Mouse (Mus musculus) CH12.LX (cell line): ENCODE results near the gene Tcp11l2. TPM values are rescaled to one million over a fixed set of nuclear protein-coding genes. Genes with fewer than 3 reads are reported as not detected.

ENCODE experiments used
- DNase-seq: peaks from one replicate; pipeline ENCODE4 v3.0.0-alpha.2; 2013; ENCODE audit errors: extremely low read depth
- H3K27ac ChIP-seq: 2 replicates; pipeline ENCODE4 v1.5.1; 2012; ENCODE audit warnings: low read depth, mild to moderate bottlenecking, control low read depth, moderate library complexity; ENCODE audit not compliant: insufficient read depth
- H3K27me3 ChIP-seq: replicated peaks from 2 replicates; pipeline ENCODE3; 2012; ENCODE audit warnings: inconsistent platforms
- H3K36me3 ChIP-seq, 2 experiments: replicated peaks in 1 of 2; 2 replicates each; pipeline versions ENCODE3 to v1.6.1; 2012; ENCODE audit warnings: inconsistent platforms in 1 of 2, low read length in 1 of 2, mild to moderate bottlenecking in 1 of 2, mixed read lengths in 1 of 2, moderate library complexity in 1 of 2; ENCODE audit not compliant: control insufficient read depth in 1 of 2, insufficient read depth in 1 of 2
- H3K4me1 ChIP-seq, 2 experiments: 2 replicates each; pipeline ENCODE4 v1.6.1; 2012; ENCODE audit warnings: inconsistent platforms in 1 of 2, moderate library complexity in 1 of 2; ENCODE audit not compliant: insufficient read depth in 2 of 2, control insufficient read depth in 1 of 2
- H3K4me2 ChIP-seq: 2 replicates; pipeline ENCODE4 v1.6.1; 2012; ENCODE audit warnings: low read depth, mild to moderate bottlenecking, control low read depth; ENCODE audit not compliant: poor library complexity, insufficient read depth, severe bottlenecking
- H3K4me3 ChIP-seq, 3 experiments: fragments of 150-350 bp in 1 of 3; sonication (generic) in 1 of 3; replicated peaks in 1 of 3; 2 replicates each; pipeline versions ENCODE3 to v1.5.1; 2011 to 2012; ENCODE audit warnings: low read depth in 2 of 3, low read length in 2 of 3, mild to moderate bottlenecking in 2 of 3, moderate library complexity in 2 of 3, control low read depth in 1 of 3, improper control_type of control experiment in 1 of 3, inconsistent platforms in 1 of 3, mixed read lengths in 1 of 3; ENCODE audit not compliant: poor library complexity in 1 of 3
- H3K79me2 ChIP-seq: replicated peaks from 2 replicates; pipeline ENCODE4 v1.6.1; 2012; ENCODE audit warnings: mild to moderate bottlenecking, moderate library complexity; ENCODE audit not compliant: control insufficient read depth, poor library complexity, insufficient read depth, severe bottlenecking; ENCODE audit errors: extremely low read depth
- H3K9ac ChIP-seq: 2 replicates; pipeline ENCODE4 v1.6.1; 2012; ENCODE audit warnings: low read depth, mild to moderate bottlenecking, control low read depth, moderate library complexity; ENCODE audit not compliant: insufficient read depth
- H3K9me3 ChIP-seq: replicated peaks from 2 replicates; pipeline ENCODE3; 2012; ENCODE audit warnings: low read length, inconsistent platforms, mixed read lengths
- ELF1 ChIP-seq: IDR thresholded peaks from 2 replicates; pipeline ENCODE4 v1.6.1; 2014; ENCODE audit warnings: low read depth, mild to moderate bottlenecking, inconsistent platforms, low read length, improper control_type of control experiment
- GABPA ChIP-seq: IDR thresholded peaks from 2 replicates; pipeline ENCODE4 v1.6.1; 2012; ENCODE audit warnings: low read depth, low read length, improper control_type of control experiment, inconsistent platforms; ENCODE audit not compliant: insufficient replicate concordance
- IRF4 ChIP-seq: IDR thresholded peaks from 2 replicates; pipeline ENCODE4 v1.6.1; 2014; ENCODE audit warnings: low read depth, mild to moderate bottlenecking, inconsistent platforms, low read length, improper control_type of control experiment
- JUND ChIP-seq: conservative IDR thresholded peaks from 2 replicates; pipeline ENCODE4 v1.6.1; 2011; ENCODE audit warnings: low read depth, low read length, improper control_type of control experiment
- MAFK ChIP-seq: IDR thresholded peaks from 2 replicates; pipeline ENCODE4 v1.6.1; 2011; ENCODE audit warnings: low read length, improper control_type of control experiment; ENCODE audit not compliant: insufficient replicate concordance
- MAZ ChIP-seq: IDR thresholded peaks from 2 replicates; pipeline ENCODE4 v1.6.1; 2012; ENCODE audit warnings: low read depth, mild to moderate bottlenecking, inconsistent platforms, low read length, improper control_type of control experiment, moderate library complexity
- MEF2A ChIP-seq: IDR thresholded peaks from 2 replicates; pipeline ENCODE4 v1.6.1; 2014; ENCODE audit warnings: low read depth, mild to moderate bottlenecking, inconsistent platforms, low read length, improper control_type of control experiment, borderline replicate concordance
- MXI1 ChIP-seq: IDR thresholded peaks from 2 replicates; pipeline ENCODE4 v1.6.1; 2011; ENCODE audit warnings: mild to moderate bottlenecking, low read depth, low read length, improper control_type of control experiment
- MYC ChIP-seq: IDR thresholded peaks from 2 replicates; pipeline ENCODE4 v1.6.1; 2011; ENCODE audit warnings: low read depth, mild to moderate bottlenecking, improper control_type of control experiment, low read length
- NRF1 ChIP-seq: IDR thresholded peaks from 2 replicates; pipeline ENCODE4 v1.6.1; 2014; ENCODE audit warnings: low read depth, mild to moderate bottlenecking, inconsistent platforms, low read length, improper control_type of control experiment, moderate library complexity
- POLR2AphosphoS2 ChIP-seq: IDR thresholded peaks from 2 replicates; pipeline ENCODE4 v1.6.1; 2011; ENCODE audit warnings: low read depth, low read length, improper control_type of control experiment
- RAD21 ChIP-seq: IDR thresholded peaks from 2 replicates; pipeline ENCODE4 v1.6.1; 2011; ENCODE audit warnings: low read depth, mild to moderate bottlenecking, low read length, improper control_type of control experiment, moderate library complexity
- SIN3A ChIP-seq: IDR thresholded peaks from 2 replicates; pipeline ENCODE4 v1.6.1; 2012; ENCODE audit warnings: low read length, improper control_type of control experiment, inconsistent platforms
- TBP ChIP-seq: conservative IDR thresholded peaks from 2 replicates; pipeline ENCODE4 v1.6.1; 2011; ENCODE audit warnings: low read depth, low read length, improper control_type of control experiment
- USF2 ChIP-seq: conservative IDR thresholded peaks from 2 replicates; pipeline ENCODE4 v1.6.1; 2011; ENCODE audit warnings: low read depth, low read length, improper control_type of control experiment
- ZMIZ1 ChIP-seq: IDR thresholded peaks from 2 replicates; pipeline ENCODE4 v1.6.1; 2012; ENCODE audit warnings: low read depth, mild to moderate bottlenecking, inconsistent platforms, low read length, improper control_type of control experiment
- ZNF384 ChIP-seq: IDR thresholded peaks from 2 replicates; pipeline ENCODE4 v1.6.1; 2012; ENCODE audit warnings: low read depth, low read length, improper control_type of control experiment, inconsistent platforms
- dilution Hi-C: fragments of 300-500 bp; cut with MboI; formaldehyde crosslinking; loops from 2 replicates; pipeline ENCODE4 v1.14.3; 2020; ENCODE audit warnings: low sequenced_read_pairs; ENCODE audit not compliant: extremely low pct_unique_long_range_greater_than_20kb, extremely low pct_ligation_motif_present
- in situ Hi-C: fragments of 300-500 bp; cut with MboI; formaldehyde crosslinking; loops from 3 replicates; pipeline ENCODE4 v1.14.3; 2019; ENCODE audit warnings: low sequenced_read_pairs, low pct_ligation_motif_present, low pct_unique_long_range_greater_than_20kb, mixed read lengths
- polyA plus RNA-seq: library from polyadenylated mRNA; unstranded; fragments of >175 nt; gene quantifications from 2 replicates; pipeline ENCODE4 v1.2.1, GENCODE M21; 2012; ENCODE audit warnings: low read depth; ENCODE audit not compliant: insufficient read length
- total RNA-seq, 2 experiments: library from RNA; depleted of rRNA; stranded (reverse); fragments of 300-350 nt in 1 of 2; fragments of >200 nt in 1 of 2; gene quantifications; 2 replicates each; pipeline ENCODE4 v1.2.3; 2012 to 2014

Tcp11l2 gene
- total and polyA plus RNA-seq, 3 experiments = 2.6 to 6.0 (median 2.9) TPM

DNA sequence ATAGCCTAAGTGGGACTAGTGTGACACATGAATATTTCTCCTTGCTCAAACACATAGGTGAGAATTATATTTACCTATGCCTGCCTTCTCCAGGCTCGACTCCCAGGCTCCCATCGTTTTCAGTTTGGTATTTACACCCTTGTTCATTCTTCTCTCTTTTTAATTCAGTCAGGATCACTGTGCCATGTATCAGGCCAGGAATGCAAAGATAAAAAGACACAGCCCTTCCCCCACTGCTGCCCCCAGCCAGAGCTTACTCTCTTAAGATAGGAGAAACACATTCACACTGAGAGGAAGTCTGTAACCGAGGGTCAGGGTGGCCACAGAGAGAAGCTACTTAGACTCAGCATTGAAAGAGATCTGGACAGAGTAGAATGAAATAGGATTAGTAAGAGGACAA lies 35.2 kb downstream of the Tcp11l2 start:
- dilution Hi-C loops = no loop called here
- DNase-seq = no peak
- H3K4me3 ChIP-seq = no peak overlapping the region
- H3K9ac ChIP-seq = no peak overlapping the region
- peaks cover 0 to 7% of the 10 kb centered on the region in 2 experiments for H3K36me3 ChIP-seq
- H3K9me3 ChIP-seq = no peaks in the 10 kb centered on the region
- H3K27ac ChIP-seq = no peak overlapping the region
- H3K4me1 ChIP-seq = peaks cover 5 to 39% of the 10 kb centered on the region in 2 experiments; a peak in 3 of 4 replicates
- no peaks in the 10 kb centered on the region for H3K27me3 ChIP-seq
- TF ChIP-seq SIN3A = no peak
- no peak for TF ChIP-seq MXI1
- no peak for TF ChIP-seq MAZ
- TF ChIP-seq ZMIZ1 = no peak
- TF ChIP-seq JUND = no peak
- TF ChIP-seq MYC = no peak
- TF ChIP-seq TBP = no peak
- no peak for TF ChIP-seq GABPA
- no peak for TF ChIP-seq NRF1
- no peak for TF ChIP-seq MAFK
- no peak for TF ChIP-seq POLR2AphosphoS2
- no peak for TF ChIP-seq RAD21
- no peak for TF ChIP-seq IRF4
- no peak for TF ChIP-seq ELF1
- no peak for TF ChIP-seq ZNF384
- TF ChIP-seq MEF2A = no peak
- no peak overlapping the region for H3K4me2 ChIP-seq
- in situ Hi-C loops = no loop called here
- no peaks in the 10 kb centered on the region for H3K79me2 ChIP-seq

DNA sequence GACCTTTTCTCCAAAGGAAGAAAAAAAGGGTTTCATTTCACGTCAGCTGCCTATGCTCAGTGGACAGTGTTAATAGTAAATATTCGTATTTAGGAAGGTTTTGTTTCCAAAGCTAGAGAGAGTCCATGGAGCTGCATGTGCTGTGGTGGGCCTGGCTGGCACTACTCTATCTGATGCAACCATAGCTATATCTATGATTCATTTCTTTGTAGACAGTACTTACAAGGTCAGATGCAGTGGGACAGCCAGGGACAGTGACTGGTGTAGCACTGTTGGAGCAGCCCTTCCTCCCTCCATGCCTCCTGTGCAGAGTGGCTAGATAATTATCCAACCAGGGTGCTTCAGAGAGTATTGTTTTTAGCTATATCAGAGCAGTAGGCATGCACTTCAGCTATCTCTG lies 35.9 kb downstream of the Tcp11l2 start:
- dilution Hi-C loops = no loop called here

More for the DNA sequence above, 35.9 kb downstream of the Tcp11l2 start:
- no peaks in the 10 kb centered on the region for H3K27me3 ChIP-seq
- H3K27ac ChIP-seq = no peak overlapping the region
- no peaks in the 10 kb centered on the region for H3K9me3 ChIP-seq
- in situ Hi-C loops = no loop called here
- peaks cover 5 to 41% of the 10 kb centered on the region in 2 experiments; a peak in 3 of 4 replicates for H3K4me1 ChIP-seq
- TF ChIP-seq USF2 = no peak
- no peak for TF ChIP-seq MAFK
- no peak for TF ChIP-seq SIN3A
- H3K36me3 ChIP-seq = peaks cover 0 to 6% of the 10 kb centered on the region in 2 experiments
- no peak overlapping the region for H3K9ac ChIP-seq
- H3K4me3 ChIP-seq = no peak overlapping the region
- DNase-seq = no peak
- H3K79me2 ChIP-seq = no peaks in the 10 kb centered on the region
- no peak overlapping the region for H3K4me2 ChIP-seq
